Mouse (Mus musculus) intestine, embryonic 16.5 days (tissue): ENCODE measurements around the gene Ago3. TPM values are rescaled to one million over a fixed set of nuclear protein-coding genes. Genes with fewer than 3 reads are reported as not detected.

Experiments
- ATAC-seq: fragments of 200-750 bp; cut with Nextera tagmentation; 2 replicates; pipeline ENCODE4 v1.8.0; 2017; ENCODE audit warnings: moderate TSS enrichment, moderate library complexity
- H3K27ac ChIP-seq: fragments of 300-500 bp; sonication (generic); 2 replicates; pipeline ENCODE4 v1.5.1; 2014; ENCODE audit warnings: mild to moderate bottlenecking, low read length
- H3K27me3 ChIP-seq: fragments of 300-500 bp; sonication (generic); replicated peaks from 2 replicates; pipeline ENCODE4 v1.6.1; 2014; ENCODE audit warnings: low read length, control low read depth, mixed read lengths; ENCODE audit not compliant: control insufficient read depth, insufficient read depth
- H3K36me3 ChIP-seq: fragments of 300-500 bp; sonication (generic); 2 replicates; pipeline ENCODE4 v1.6.1; 2014; ENCODE audit warnings: low read length, control low read depth; ENCODE audit not compliant: control insufficient read depth, insufficient read depth
- H3K4me1 ChIP-seq: fragments of 300-500 bp; sonication (generic); 2 replicates; pipeline ENCODE4 v1.6.1; 2014; ENCODE audit warnings: low read length, control low read depth, mixed read lengths; ENCODE audit not compliant: control insufficient read depth, insufficient read depth
- H3K4me2 ChIP-seq: fragments of 300-500 bp; sonication (generic); 2 replicates; pipeline ENCODE4 v1.6.1; 2014; ENCODE audit warnings: low read depth, low read length, control low read depth
- H3K4me3 ChIP-seq: fragments of 300-500 bp; sonication (generic); 2 replicates; pipeline ENCODE4 v1.5.1; 2014; ENCODE audit warnings: mild to moderate bottlenecking, low read length
- H3K9ac ChIP-seq: fragments of 300-500 bp; sonication (generic); 2 replicates; pipeline ENCODE4 v1.6.1; 2014; ENCODE audit warnings: low read depth, low read length
- H3K9me3 ChIP-seq: fragments of 300-500 bp; sonication (generic); 2 replicates; pipeline ENCODE4 v1.6.1; 2016; ENCODE audit warnings: low read length, control low read depth; ENCODE audit not compliant: control insufficient read depth
- WGBS: fragments of 180-500 bp; shearing (Covaris S2); extraction: QIAGEN DNeasy Blood & Tissue Kit; methylation state at CpG from one replicate; pipeline ENCODE4 v1.1.7; 2014; 5-methylcytosine and 5-hydroxymethylcytosine counted together
- polyA plus RNA-seq: library from polyadenylated mRNA; unstranded; fragments of >200 nt; fragmentation: Nextera tagmentation; extraction: Ambion mirVana; gene quantifications from 2 replicates; pipeline ENCODE4 v1.2.1, GENCODE M21; 2015

Gene Ago3
- polyA plus RNA-seq, 1 experiment from 2014 or later = 10.6 TPM

- no peak for ATAC-seq
- Histone ChIP-seq H3K9ac (no peak overlapping the region), H3K4me1 (no peaks in the 10 kb centered on the region), H3K9me3 (no peaks in the 10 kb centered on the region), H3K4me3 (no peak overlapping the region), H3K27ac (no peak overlapping the region), H3K4me2 (no peak overlapping the region), H3K36me3 (no peaks in the 10 kb centered on the region), H3K27me3 (no peaks in the 10 kb centered on the region)
- WGBS = 51% methylated on average over 3 of the region's 3 CpGs
Measured at GRCm38 (mm10) chr4:126332358-126332757, 97.0 kb downstream of the Ago3 start.

GRCm38 (mm10) chr4:126331751-126332150 lies 97.6 kb downstream of the Ago3 start:
- Histone ChIP-seq H3K27ac (no peak overlapping the region), H3K27me3 (no peaks in the 10 kb centered on the region), H3K9ac (no peak overlapping the region), H3K9me3 (no peaks in the 10 kb centered on the region), H3K4me3 (no peak overlapping the region), H3K36me3 (no peaks in the 10 kb centered on the region), H3K4me2 (no peak overlapping the region), H3K4me1 (no peaks in the 10 kb centered on the region)
- ATAC-seq = no peak
- WGBS = 32% methylated on average over 1 of the region's 1 CpGs

GRCm38 (mm10) chr4:126330295-126330694 lies 99.1 kb downstream of the Ago3 start:
- H3K9ac ChIP-seq = no peak overlapping the region
- WGBS = 92% methylated on average over 4 of the region's 4 CpGs

GRCm38 (mm10) chr4:126326036-126326435 lies 103.3 kb downstream of the Ago3 start:
- no peak overlapping the region for H3K4me2 ChIP-seq
- H3K4me1 ChIP-seq = peaks cover 4% of the 10 kb centered on the region; the same call in 1 of the 2 replicates
- WGBS = 27% methylated on average over 6 of the region's 6 CpGs
- ATAC-seq = no peak
- no peak overlapping the region for H3K27ac ChIP-seq
- no peaks in the 10 kb centered on the region for H3K36me3 ChIP-seq
- no peak overlapping the region for H3K9ac ChIP-seq
- no peaks in the 10 kb centered on the region for H3K9me3 ChIP-seq
- H3K4me3 ChIP-seq = no peak overlapping the region
- no peaks in the 10 kb centered on the region; the same call in 1 of the 2 replicates for H3K27me3 ChIP-seq

More at GRCm38 (mm10) chr4:126330295-126330694, 99.1 kb downstream of the Ago3 start:
- no peak overlapping the region for H3K27ac ChIP-seq
- H3K36me3 ChIP-seq = no peaks in the 10 kb centered on the region
- ATAC-seq = no peak
- no peak overlapping the region for H3K4me3 ChIP-seq
- H3K27me3 ChIP-seq = no peaks in the 10 kb centered on the region
- H3K4me1 ChIP-seq = 0 out of 2 replicates have a peak, but pooled peaks cover 3% of the 10 kb centered on the region
- no peaks in the 10 kb centered on the region for H3K9me3 ChIP-seq
- no peak overlapping the region for H3K4me2 ChIP-seq

GRCm38 (mm10) chr4:126325281-126325861 lies 104.0 kb downstream of the Ago3 start, which contains the start of gene Tekt2:
Gene Tekt2, minus strand, starts transcription at chr4:126325688.
- Histone ChIP-seq H3K4me3 (peak within 1 kb of the TSS; percentile 37), H3K36me3 (no peaks in the 10 kb centered on the region), H3K9me3 (no peaks in the 10 kb centered on the region), H3K4me2 (peak within 1 kb of the TSS; percentile 61), H3K4me1 (peaks cover 9% of the 10 kb centered on the region), H3K27me3 (no peaks in the 10 kb centered on the region; the same call in 1 of the 2 replicates), H3K9ac (peak within 1 kb of the TSS; percentile 39), H3K27ac (no peak within 1 kb of the TSS)
- 8% methylated on average over 23 of the region's 23 CpGs for WGBS
- ATAC-seq = 0 out of 2 replicates have a peak, but pooled peaks have one; percentile 29

- H3K27ac ChIP-seq = no peak overlapping the region
- no peak for ATAC-seq
- 0 out of 2 replicates have a peak overlapping the region, but pooled peaks have one; percentile 37 for H3K4me3 ChIP-seq
- H3K4me1 ChIP-seq = peaks cover 10% of the 10 kb centered on the region
- no peaks in the 10 kb centered on the region for H3K36me3 ChIP-seq
- H3K9me3 ChIP-seq = no peaks in the 10 kb centered on the region
- peak overlapping the region; percentile 61; the same call in 1 of the 2 replicates for H3K4me2 ChIP-seq
- no peaks in the 10 kb centered on the region; the same call in 1 of the 2 replicates for H3K27me3 ChIP-seq
- WGBS = 31% methylated on average over 13 of the region's 13 CpGs
- H3K9ac ChIP-seq = 0 out of 2 replicates have a peak overlapping the region, but pooled peaks have one; percentile 39
Measured at GRCm38 (mm10) chr4:126324861-126325260, 104.5 kb downstream of the Ago3 start.

GRCm38 (mm10) chr4:126322646-126323045 lies 106.7 kb downstream of the Ago3 start:
- no peaks in the 10 kb centered on the region for H3K9me3 ChIP-seq
- no peak overlapping the region for H3K4me3 ChIP-seq
- no peak for ATAC-seq
- WGBS = 94% methylated on average over 13 of the region's 13 CpGs
- H3K27me3 ChIP-seq = no peaks in the 10 kb centered on the region; the same call in 1 of the 2 replicates
- H3K4me1 ChIP-seq = peaks cover 10% of the 10 kb centered on the region
- no peak overlapping the region for H3K4me2 ChIP-seq
- no peak overlapping the region for H3K27ac ChIP-seq
- peaks cover 3% of the 10 kb centered on the region; the same call in 1 of the 2 replicates for H3K36me3 ChIP-seq
- H3K9ac ChIP-seq = no peak overlapping the region

- peak overlapping the region; percentile 47 for H3K4me2 ChIP-seq
- H3K9ac ChIP-seq = peak overlapping the region; percentile 52; the same call in 1 of the 2 replicates
- peaks cover 10% of the 10 kb centered on the region for H3K4me1 ChIP-seq
- no peak overlapping the region for H3K27ac ChIP-seq
- peaks cover 8% of the 10 kb centered on the region for H3K36me3 ChIP-seq
- WGBS = 52% methylated on average over 28 of the region's 28 CpGs
- ATAC-seq = peak; percentile 33
- peak overlapping the region; percentile 69 for H3K4me3 ChIP-seq
- no peaks in the 10 kb centered on the region for H3K9me3 ChIP-seq
- no peaks in the 10 kb centered on the region; the same call in 1 of the 2 replicates for H3K27me3 ChIP-seq
Measured at GRCm38 (mm10) chr4:126321854-126322511, 107.4 kb downstream of the Ago3 start.

GRCm38 (mm10) chr4:126321111-126321853 lies 108.1 kb downstream of the Ago3 start, which contains the start of gene Adprhl2:
Gene Adprhl2, minus strand, starts transcription at chr4:126321703.
- Histone ChIP-seq H3K4me2 (peak within 1 kb of the TSS; percentile 74), H3K27me3 (no peaks in the 10 kb centered on the region; the same call in 1 of the 2 replicates), H3K36me3 (peaks cover 15% of the 10 kb centered on the region), H3K4me3 (peak within 1 kb of the TSS; percentile 69), H3K27ac (peak within 1 kb of the TSS; percentile 59), H3K4me1 (peaks cover 11% of the 10 kb centered on the region), H3K9me3 (no peaks in the 10 kb centered on the region), H3K9ac (peak within 1 kb of the TSS; percentile 82)
- peak; percentile 87 for ATAC-seq
- under 1% methylated on average over 77 of the region's 80 CpGs for WGBS
